Mouse (Mus musculus) left cerebral cortex, postnatal 10 days (tissue): ENCODE data around the gene Tpcn2. TPM values are rescaled to one million over a fixed set of nuclear protein-coding genes. Genes with fewer than 3 reads are reported as not detected.

ENCODE experiments used
- DNase-seq, 2 experiments: peaks; one replicate each; pipeline ENCODE4 v3.0.0; 2021 to 2022; ENCODE audit warnings: low spot score in 2 of 2, mixed read lengths in 1 of 2; ENCODE audit errors: extremely low spot score in 1 of 2
- intact Hi-C: fragments of 180-260 bp; cut with DNase I; formaldehyde crosslinking; loops from one replicate; pipeline ENCODE4 v1.15.1; 2025
- total RNA-seq, 2 experiments: library from RNA; stranded (reverse); gene quantifications; 2 replicates each; pipeline ENCODE4 v1.2.3; 2021

The Tpcn2 gene
- total RNA-seq, 2 experiments from 2014 or later: 4.1 to 4.5 TPM

GRCm38 (mm10) chr7:145215476-145215875 lies 68.3 kb downstream of the Tpcn2 start:
- no peak for DNase-seq
- intact Hi-C loops: no loop called here

- no peak for DNase-seq
- intact Hi-C loops: no loop called here
Measured at GRCm38 (mm10) chr7:145211680-145212659, 71.8 kb downstream of the Tpcn2 start.

- intact Hi-C loops: no loop called here
- no peak for DNase-seq
Measured at GRCm38 (mm10) chr7:145210477-145211070, 73.2 kb downstream of the Tpcn2 start.

- intact Hi-C loops: no loop called here
- DNase-seq: no peak
Measured at GRCm38 (mm10) chr7:145208006-145208405, 75.8 kb downstream of the Tpcn2 start, which contains the start of gene 1810010D01Rik. TSS of gene 1810010D01Rik (minus strand) at chr7:145208119.

GRCm38 (mm10) chr7:145206801-145207200 lies 77.0 kb downstream of the Tpcn2 start:
- intact Hi-C loops: no loop called here
- DNase-seq: no peak

GRCm38 (mm10) chr7:145206056-145206610 lies 77.7 kb downstream of the Tpcn2 start:
- peak; percentile 63 to 84 for DNase-seq
- intact Hi-C loops: no loop called here

GRCm38 (mm10) chr7:145205363-145205902 lies 78.4 kb downstream of the Tpcn2 start:
- DNase-seq: no peak
- intact Hi-C loops: no loop called here

GRCm38 (mm10) chr7:145199711-145200110 lies 84.1 kb downstream of the Tpcn2 start:
- no peak for DNase-seq
- intact Hi-C loops: no loop called here

- intact Hi-C loops: no loop called here
- peak in 1 of 2 experiments; percentile 52 for DNase-seq
Measured at GRCm38 (mm10) chr7:145198223-145198714, 85.5 kb downstream of the Tpcn2 start.

GRCm38 (mm10) chr7:145197711-145198110 lies 86.1 kb downstream of the Tpcn2 start:
- DNase-seq: no peak
- intact Hi-C loops: no loop called here

- peak; percentile 46 to 56 for DNase-seq
- intact Hi-C loops: no loop called here
Measured at GRCm38 (mm10) chr7:145197042-145197441, 86.8 kb downstream of the Tpcn2 start.

GRCm38 (mm10) chr7:145196340-145196739 lies 87.5 kb downstream of the Tpcn2 start:
- peak in 1 of 2 experiments; percentile 40 for DNase-seq
- intact Hi-C loops: no loop called here

- intact Hi-C loops: no loop called here
- no peak for DNase-seq
Measured at GRCm38 (mm10) chr7:145195186-145195927, 88.5 kb downstream of the Tpcn2 start.

- peak; percentile 70 to 84 for DNase-seq
- intact Hi-C loops: no loop called here
Measured at GRCm38 (mm10) chr7:145194455-145195161, 89.2 kb downstream of the Tpcn2 start.

GRCm38 (mm10) chr7:145192836-145193235 lies 91.0 kb downstream of the Tpcn2 start:
- no peak for DNase-seq

GRCm38 (mm10) chr7:145190520-145190919 lies 93.3 kb downstream of the Tpcn2 start:
- intact Hi-C loops: no loop called here

More at GRCm38 (mm10) chr7:145192836-145193235, 91.0 kb downstream of the Tpcn2 start:
- intact Hi-C loops: no loop called here

GRCm38 (mm10) chr7:145189342-145189741 lies 94.5 kb downstream of the Tpcn2 start:
- intact Hi-C loops: no loop called here
- DNase-seq: no peak

More at GRCm38 (mm10) chr7:145190520-145190919, 93.3 kb downstream of the Tpcn2 start:
- DNase-seq: no peak

- intact Hi-C loops: no loop called here
- DNase-seq: no peak
Measured at GRCm38 (mm10) chr7:145187802-145188201, 96.0 kb downstream of the Tpcn2 start.
